Mouse (Mus musculus) ES-E14 (cell line): Measurements from ENCODE around the gene Thap8.

Experiments
- CHD2 ChIP-seq: IDR thresholded peaks from 2 replicates; pipeline ENCODE4 v1.6.1; 2014; ENCODE audit warnings: mild to moderate bottlenecking, low read depth, low read length, inconsistent platforms
- HCFC1 ChIP-seq: IDR thresholded peaks from 2 replicates; pipeline ENCODE4 v1.6.1; 2012; ENCODE audit warnings: low read length, inconsistent platforms, borderline replicate concordance; ENCODE audit not compliant: insufficient read depth
- MAFK ChIP-seq: IDR thresholded peaks from 2 replicates; pipeline ENCODE4 v1.6.1; 2014; ENCODE audit warnings: mild to moderate bottlenecking, low read depth, low read length, inconsistent platforms; ENCODE audit not compliant: insufficient read depth
- ZC3H11A ChIP-seq: IDR thresholded peaks from 2 replicates; pipeline ENCODE4 v1.6.1; 2012; ENCODE audit warnings: low read depth, mild to moderate bottlenecking, inconsistent platforms, low read length, borderline replicate concordance
- ZNF384 ChIP-seq: IDR thresholded peaks from 2 replicates; pipeline ENCODE4 v1.6.1; 2012; ENCODE audit warnings: low read depth, low read length, inconsistent platforms

DNA sequence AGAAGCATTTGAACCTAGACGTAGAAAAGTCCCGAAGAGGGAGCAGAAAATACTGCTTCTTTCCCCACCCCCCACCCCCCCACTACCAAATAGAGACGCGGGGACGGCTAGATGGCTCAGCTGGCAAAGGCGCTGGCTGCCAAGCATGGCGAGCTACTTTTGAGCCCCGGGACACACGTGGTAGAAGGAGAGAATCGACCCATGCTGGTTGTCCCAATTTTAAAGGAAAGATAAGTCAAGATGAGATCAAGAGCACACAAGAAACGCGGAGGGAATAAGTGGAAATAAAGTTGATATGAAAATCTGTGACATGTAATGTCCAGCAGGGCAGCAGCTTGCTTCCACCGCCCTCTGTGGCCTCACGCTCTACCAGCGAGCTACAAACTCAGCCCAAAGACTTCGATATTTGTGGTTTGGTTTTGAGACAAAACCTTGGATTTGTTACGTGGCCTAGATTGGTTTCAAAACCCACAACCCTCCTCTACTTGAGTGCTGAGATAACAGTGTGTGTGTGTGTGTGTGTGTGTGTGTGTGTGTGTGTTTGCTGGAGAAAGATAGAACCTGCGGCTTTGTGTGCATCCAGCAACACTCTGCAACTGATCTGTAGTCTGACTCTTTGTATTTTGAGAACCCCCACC lies 52.8 kb downstream of the Thap8 start:
- TF ChIP-seq HCFC1 (no peak), CHD2 (no peak), ZNF384 (no peak), MAFK (no peak), ZC3H11A (no peak)
